Mouse (Mus musculus) heart, postnatal 0 days (tissue): ENCODE data around the gene Fgfr2. TPM values are rescaled to one million over a fixed set of nuclear protein-coding genes. Genes with fewer than 3 reads are reported as not detected.

Experiments
- ATAC-seq: fragments of 200-750 bp; cut with Nextera tagmentation; 2 replicates; pipeline ENCODE4 v1.8.0; 2017; ENCODE audit warnings: low read depth, moderate number of reproducible peaks, moderate library complexity; ENCODE audit not compliant: insufficient read depth
- DNase-seq: peaks from one replicate; pipeline ENCODE4 v3.0.0-alpha.2; 2016; ENCODE audit warnings: low spot score
- H3K27ac ChIP-seq: fragments of 300-500 bp; sonication (generic); 2 replicates; pipeline ENCODE4 v1.5.1; 2014; ENCODE audit warnings: low read depth, mild to moderate bottlenecking
- H3K27me3 ChIP-seq: fragments of 300-500 bp; sonication (generic); 2 replicates; pipeline ENCODE4 v1.6.1; 2014; ENCODE audit warnings: low read length, mixed read lengths; ENCODE audit not compliant: control insufficient read depth, insufficient read depth
- H3K36me3 ChIP-seq: fragments of 300-500 bp; sonication (generic); replicated peaks from 2 replicates; pipeline ENCODE4 v1.6.1; 2014; ENCODE audit warnings: low read length, mixed read lengths; ENCODE audit not compliant: control insufficient read depth, insufficient read depth
- H3K4me1 ChIP-seq: fragments of 300-500 bp; sonication (generic); 2 replicates; pipeline ENCODE4 v1.6.1; 2014; ENCODE audit warnings: antibody characterized with exemption; ENCODE audit not compliant: control insufficient read depth, insufficient read depth
- H3K4me2 ChIP-seq: fragments of 300-500 bp; sonication (generic); 2 replicates; pipeline ENCODE4 v1.6.1; 2014; ENCODE audit warnings: low read depth, mild to moderate bottlenecking, low read length, moderate library complexity
- H3K4me3 ChIP-seq: fragments of 300-500 bp; sonication (generic); 2 replicates; pipeline ENCODE4 v1.5.1; 2014; ENCODE audit warnings: low read depth, low read length
- H3K9ac ChIP-seq: fragments of 300-500 bp; sonication (generic); replicated peaks from 2 replicates; pipeline ENCODE4 v1.6.1; 2014; ENCODE audit warnings: low read depth, low read length, mixed read lengths
- H3K9me3 ChIP-seq: fragments of 300-500 bp; sonication (generic); replicated peaks from 2 replicates; pipeline ENCODE4 v1.6.1; 2016; ENCODE audit warnings: low read length; ENCODE audit not compliant: control insufficient read depth
- CTCF ChIP-seq: IDR thresholded peaks from 2 replicates; pipeline ENCODE4 v1.5.1; 2016; ENCODE audit warnings: antibody characterized with exemption, control low read depth, low read depth
- EP300 ChIP-seq: IDR thresholded peaks from 2 replicates; pipeline ENCODE4 v1.6.1; 2016; ENCODE audit warnings: antibody characterized with exemption, low read depth
- WGBS: fragments of 180-500 bp; shearing (Covaris S2); extraction: QIAGEN DNeasy Blood & Tissue Kit; methylation state at CpG from one replicate; pipeline ENCODE4 v1.1.7; 2014; 5-methylcytosine and 5-hydroxymethylcytosine counted together
- polyA plus RNA-seq: library from polyadenylated mRNA; unstranded; fragments of >200 nt; fragmentation: Nextera tagmentation; extraction: Ambion mirVana; gene quantifications from 2 replicates; pipeline ENCODE4 v1.2.1, GENCODE M21; 2015
- total RNA-seq: library from RNA; depleted of rRNA; stranded (reverse); fragments of >200 nt; gene quantifications from 2 replicates; pipeline ENCODE4 v1.2.3, GENCODE M21; 2014; ENCODE audit warnings: low replicate concordance

Gene Fgfr2
- total and polyA plus RNA-seq, 2 experiments from 2014 or later, result 3.8 to 11.5 TPM

DNA sequence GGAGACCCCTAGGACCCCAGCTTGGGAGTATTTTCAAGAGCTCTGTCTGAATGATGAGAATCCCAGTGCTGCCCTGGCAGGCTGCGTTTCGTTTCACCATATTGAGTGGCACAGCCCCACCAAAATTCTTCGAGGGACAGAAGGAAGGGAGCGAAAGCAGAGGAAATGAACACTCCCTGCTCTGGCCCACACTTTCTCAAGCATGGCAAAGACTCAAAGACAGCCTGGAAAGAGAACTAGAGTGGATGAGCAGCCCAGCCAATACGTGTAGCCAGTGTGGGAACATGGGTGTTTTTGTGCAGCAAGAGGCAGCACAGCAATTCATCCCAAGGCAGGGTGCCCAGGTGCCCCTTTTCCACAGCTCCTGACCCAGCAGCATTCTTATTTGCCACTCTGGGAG is 380.2 kb downstream of the Fgfr2 start:
- 81% methylated on average over 5 of the region's 5 CpGs for WGBS
- Histone ChIP-seq H3K4me1 (peaks cover 12% of the 10 kb centered on the region; the same call in 1 of the 2 replicates), H3K36me3 (no peaks in the 10 kb centered on the region), H3K4me2 (no peak overlapping the region), H3K27me3 (no peaks in the 10 kb centered on the region), H3K27ac (no peak overlapping the region), H3K4me3 (no peak overlapping the region), H3K9me3 (no peaks in the 10 kb centered on the region), H3K9ac (no peak overlapping the region)
- no peak for DNase-seq
- no peak for TF ChIP-seq EP300
- no peak for TF ChIP-seq CTCF
- no peak for ATAC-seq

DNA sequence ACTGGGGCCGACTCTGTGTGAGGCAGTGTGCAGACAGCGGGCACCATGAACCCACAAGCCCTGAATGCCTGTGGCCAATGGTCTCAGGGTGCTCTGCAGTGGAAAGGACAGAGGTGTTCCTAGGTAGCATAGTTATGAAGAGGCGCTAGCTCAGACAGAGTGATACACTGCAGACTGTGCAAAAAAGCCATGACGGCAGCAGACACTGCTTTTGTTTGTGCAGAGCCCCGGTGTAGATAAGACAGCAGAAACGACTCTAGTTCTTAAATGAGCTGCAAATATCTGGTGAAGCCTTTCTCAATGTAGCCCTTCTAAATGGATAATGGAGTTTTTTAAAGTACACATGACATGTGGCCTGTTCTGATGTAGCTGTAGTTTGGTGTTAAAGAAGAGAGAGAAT is 383.3 kb downstream of the Fgfr2 start:
- Histone ChIP-seq H3K36me3 (no peaks in the 10 kb centered on the region), H3K4me2 (no peak overlapping the region), H3K4me1 (peaks cover 37% of the 10 kb centered on the region), H3K9ac (no peak overlapping the region), H3K27me3 (no peaks in the 10 kb centered on the region), H3K27ac (no peak overlapping the region), H3K4me3 (no peak overlapping the region), H3K9me3 (no peaks in the 10 kb centered on the region)
- 38% methylated on average over 6 of the region's 6 CpGs for WGBS
- no peak for TF ChIP-seq CTCF
- TF ChIP-seq EP300, result no peak
- ATAC-seq, result no peak
- no peak for DNase-seq

DNA sequence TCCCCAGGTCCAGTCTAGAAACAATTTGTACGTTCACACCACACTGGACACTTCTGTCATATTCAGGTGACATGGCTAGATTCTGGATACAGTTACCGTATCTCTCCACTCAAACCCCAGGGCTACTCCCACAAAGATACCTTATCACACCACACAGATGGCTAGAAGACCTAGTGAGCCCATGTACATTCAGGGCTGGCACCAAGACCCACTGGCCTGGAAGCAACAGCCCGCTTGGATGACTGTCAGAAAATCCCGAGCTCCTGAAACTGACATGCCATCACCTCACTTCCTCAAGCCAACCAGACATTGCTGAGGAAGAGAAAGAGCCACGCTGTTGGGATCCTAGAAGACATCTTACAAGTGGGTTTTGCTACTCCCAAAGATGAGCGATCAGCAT is 384.3 kb downstream of the Fgfr2 start:
- no peak for ATAC-seq
- Histone ChIP-seq H3K4me2 (no peak overlapping the region), H3K9me3 (no peaks in the 10 kb centered on the region), H3K4me1 (peaks cover 38% of the 10 kb centered on the region), H3K4me3 (no peak overlapping the region), H3K27ac (no peak overlapping the region), H3K36me3 (no peaks in the 10 kb centered on the region), H3K9ac (no peak overlapping the region), H3K27me3 (no peaks in the 10 kb centered on the region)
- no peak for TF ChIP-seq EP300
- no peak for TF ChIP-seq CTCF
- 82% methylated on average over 6 of the region's 6 CpGs for WGBS
- DNase-seq, result no peak

DNA sequence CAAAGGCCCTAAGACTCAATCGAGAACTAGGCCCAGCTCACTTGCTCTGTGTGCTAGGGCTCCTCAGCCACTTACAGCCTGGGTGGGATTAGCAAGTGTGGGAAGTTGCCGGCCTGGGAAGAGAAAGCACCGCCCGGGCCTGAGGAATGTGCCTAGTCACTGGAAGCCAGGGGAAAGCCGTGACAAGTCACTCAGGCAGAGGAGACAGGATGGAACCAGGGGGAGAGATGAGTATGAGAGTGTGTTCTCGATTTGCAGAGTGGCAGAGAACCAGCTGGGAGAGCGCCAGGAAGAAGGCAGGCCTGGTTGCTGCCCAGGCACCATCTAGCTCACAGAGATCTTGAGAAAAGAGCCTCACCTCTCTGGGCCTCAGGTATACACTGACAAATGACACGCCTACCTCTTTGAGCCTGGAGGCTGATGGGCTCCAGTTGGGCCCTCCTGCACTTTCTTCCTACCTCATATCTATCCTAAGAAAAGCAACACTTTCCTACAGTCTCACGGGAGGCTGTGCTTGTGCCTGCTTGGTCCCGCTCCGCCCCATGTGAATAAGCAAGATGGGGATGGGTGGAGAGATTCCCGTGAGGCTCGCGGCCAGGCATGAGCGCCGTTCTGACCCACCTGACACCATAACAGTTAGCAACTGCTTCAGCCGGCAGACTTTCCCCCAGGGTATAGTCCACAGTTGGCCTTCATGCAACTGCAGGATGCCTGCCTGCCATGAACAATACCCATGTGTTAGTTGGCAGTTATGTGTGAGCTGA is 386.9 kb downstream of the Fgfr2 start:
- peak; percentile 86 for ATAC-seq
- Histone ChIP-seq H3K36me3 (no peaks in the 10 kb centered on the region), H3K27me3 (no peaks in the 10 kb centered on the region), H3K9ac (0 out of 2 replicates have a peak overlapping the region, but pooled peaks have one; percentile 11), H3K27ac (peak overlapping the region; percentile 83), H3K4me2 (no peak overlapping the region), H3K4me1 (peaks cover 38% of the 10 kb centered on the region), H3K9me3 (no peaks in the 10 kb centered on the region), H3K4me3 (no peak overlapping the region)
- no peak for TF ChIP-seq EP300
- no peak for TF ChIP-seq CTCF
- peak; percentile 83 for DNase-seq
- 49% methylated on average over 17 of the region's 17 CpGs for WGBS

DNA sequence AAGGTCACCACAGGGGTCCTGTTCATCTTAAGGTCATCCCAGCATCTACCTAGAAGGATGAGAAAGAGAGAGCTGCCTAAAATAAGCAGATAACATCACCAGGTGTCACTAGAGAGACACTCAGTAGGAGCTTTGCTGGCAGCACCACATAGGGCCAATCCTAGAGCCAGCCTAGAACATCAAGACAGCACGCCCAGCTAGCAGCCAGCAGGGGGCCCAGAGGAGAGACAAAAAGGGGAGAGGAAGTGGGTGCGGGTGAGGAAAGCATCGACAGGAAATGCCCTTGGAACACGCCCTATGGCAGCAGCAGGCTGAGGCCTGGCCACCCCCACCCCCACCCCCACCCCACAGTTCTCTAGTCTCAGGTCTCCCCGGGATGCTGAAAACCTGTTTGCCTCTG is 388.0 kb downstream of the Fgfr2 start:
- no peaks in the 10 kb centered on the region for H3K27me3 ChIP-seq
- no peaks in the 10 kb centered on the region for H3K36me3 ChIP-seq
- peak; percentile 72 for DNase-seq
- H3K27ac ChIP-seq, result peak overlapping the region; percentile 83
- 34% methylated on average over 5 of the region's 5 CpGs for WGBS
- no peak overlapping the region for H3K4me2 ChIP-seq
- no peak overlapping the region for H3K9ac ChIP-seq
- peak; percentile 69 for ATAC-seq
- H3K9me3 ChIP-seq, result no peaks in the 10 kb centered on the region
- peaks cover 38% of the 10 kb centered on the region for H3K4me1 ChIP-seq
- no peak overlapping the region for H3K4me3 ChIP-seq
- TF ChIP-seq CTCF (peak; percentile 61), EP300 (no peak)

DNA sequence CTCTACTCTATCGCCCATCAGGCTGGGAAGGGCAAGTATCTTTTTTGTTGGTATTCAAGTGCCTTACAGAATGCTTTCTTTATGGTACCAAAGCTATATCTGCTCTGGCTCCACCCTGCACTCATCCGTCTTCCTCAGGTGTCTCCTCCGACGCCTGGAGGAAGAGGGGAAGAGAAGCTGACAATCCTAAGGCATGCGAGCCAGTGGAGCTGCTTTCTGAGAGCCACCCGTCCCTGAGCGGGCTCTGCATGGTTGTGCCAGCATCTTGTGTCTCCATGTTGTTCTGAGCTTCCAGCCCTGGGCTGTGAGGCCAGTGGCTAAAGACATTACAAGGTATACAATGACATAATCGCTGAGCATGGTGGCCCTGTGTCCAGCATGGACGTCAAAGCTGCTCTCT is 388.9 kb downstream of the Fgfr2 start:
- Histone ChIP-seq H3K4me3 (no peak overlapping the region), H3K36me3 (no peaks in the 10 kb centered on the region), H3K9me3 (no peaks in the 10 kb centered on the region), H3K9ac (no peak overlapping the region), H3K4me2 (no peak overlapping the region), H3K4me1 (peaks cover 41% of the 10 kb centered on the region), H3K27me3 (no peaks in the 10 kb centered on the region), H3K27ac (no peak overlapping the region)
- no peak for DNase-seq
- TF ChIP-seq EP300 (no peak), CTCF (no peak)
- no peak for ATAC-seq
- 93% methylated on average over 8 of the region's 9 CpGs for WGBS
